Mouse (Mus musculus): ENCODE results near the gene Rps6kl1.

- no peak for TF ChIP-seq EP300 (IDR thresholded peaks at IDR 0.05; ENCODE audit: low read length)
- no peak for TF ChIP-seq POLR2A (IDR thresholded peaks at IDR 0.05; ENCODE audit: low read depth, low read length)
- no peak for TF ChIP-seq CTCF (conservative IDR thresholded peaks at IDR 0.05 in 1 of 2, IDR thresholded peaks at IDR 0.05 in 1 of 2; ENCODE audit: low read depth in 2 of 2, low read length in 2 of 2)
These were observed 55.9 kb downstream of the Rps6kl1 start for GRCm38 (mm10) chr12:85095146-85095545.
